ENCODE assay signal across 9 mouse cellular contexts in genomic region chr10:127353909-127354895, GRCm38 (mm10). TPM values are rescaled to one million over a fixed set of nuclear protein-coding genes. Genes with fewer than 3 reads are reported as not detected.
DNase-seq lines count a peak whose midpoint lies in the region; ATAC-seq and TF ChIP-seq lines count a peak whose summit lies in the region.
"Had no signal": no experiment of that assay in that cellular context is flagged by ENCODE, and none has a peak within 500 bp of the region (broad histone marks: within the 10 kb centered on the region; RNA-seq: fewer than 3 reads in every experiment).

Inhbe (minus strand) TSS chr10:127354411.

- peak; percentile 75 for ATAC-seq in forebrain, postnatal 0 days
- ATAC-seq in forebrain, embryonic 15.5 days (replicated peaks) = no peak
- no peak for ATAC-seq in midbrain, postnatal 0 days (ENCODE audit: low FRiP score)
- no peak for ATAC-seq in midbrain, embryonic 16.5 days
- peak; percentile 50 to 67 for ATAC-seq in hematopoietic stem cell, adult 5-6 weeks (replicated peaks in 1 of 2; ENCODE audit: insufficient read depth in 1 of 2, low FRiP score in 2 of 2, low TSS enrichment in 1 of 2, low read depth in 1 of 2, poor library complexity in 2 of 2, severe bottlenecking in 2 of 2)
- no peak for ATAC-seq in midbrain, embryonic 13.5 days

- H3K4me2 ChIP-seq in forebrain, postnatal 0 days (ENCODE audit: low read depth) = no peak within 1 kb of the TSS
- no peak within 1 kb of the TSS for H3K4me2 ChIP-seq in forebrain, embryonic 15.5 days (replicated peaks)
- no peak within 1 kb of the TSS for H3K4me2 ChIP-seq in midbrain, postnatal 0 days (ENCODE audit: low read depth, low read length, poor library complexity, severe bottlenecking)
- H3K4me2 ChIP-seq in midbrain, embryonic 16.5 days (ENCODE audit: low read length) = no peak within 1 kb of the TSS
- no peak within 1 kb of the TSS for H3K4me2 ChIP-seq in midbrain, embryonic 13.5 days (replicated peaks)

- peak; percentile 36; the same call in 1 of the 2 replicates for TF ChIP-seq CTCF in forebrain, postnatal 0 days (IDR thresholded peaks at IDR 0.05; ENCODE audit: low read depth)
- TF ChIP-seq CTCF in midbrain, postnatal 0 days (IDR thresholded peaks at IDR 0.05) = peak; percentile 52

- H3K4me3 ChIP-seq in forebrain, postnatal 0 days (ENCODE audit: low read depth, low read length) = no peak within 1 kb of the TSS
- no peak within 1 kb of the TSS for H3K4me3 ChIP-seq in forebrain, embryonic 15.5 days
- no peak within 1 kb of the TSS for H3K4me3 ChIP-seq in midbrain, postnatal 0 days (ENCODE audit: low read depth, low read length)
- H3K4me3 ChIP-seq in midbrain, embryonic 16.5 days (ENCODE audit: low read depth, low read length) = no peak within 1 kb of the TSS
- no peak within 1 kb of the TSS for H3K4me3 ChIP-seq in midbrain, embryonic 13.5 days (replicated peaks)
- H3K4me3 ChIP-seq: erythroblast, embryonic 14.5 days had no signal

- H3K27me3 ChIP-seq in forebrain, postnatal 0 days (ENCODE audit: insufficient read depth, low read length) = 0 out of 2 replicates have a peak, but pooled peaks cover under 1% of the 10 kb centered on the region
- H3K27me3 ChIP-seq in forebrain, embryonic 15.5 days = no peaks in the 10 kb centered on the region
- H3K27me3 ChIP-seq in midbrain, postnatal 0 days (ENCODE audit: insufficient read depth, low read length) = no peaks in the 10 kb centered on the region
- no peaks in the 10 kb centered on the region for H3K27me3 ChIP-seq in midbrain, embryonic 16.5 days (ENCODE audit: control insufficient read depth, insufficient read depth, low read depth, low read length)
- H3K27me3 ChIP-seq in midbrain, embryonic 13.5 days = peaks cover 8% of the 10 kb centered on the region

- no peaks in the 10 kb centered on the region for H3K9me3 ChIP-seq in forebrain, postnatal 0 days (ENCODE audit: low read length)
- no peaks in the 10 kb centered on the region for H3K9me3 ChIP-seq in forebrain, embryonic 15.5 days
- H3K9me3 ChIP-seq in midbrain, postnatal 0 days (ENCODE audit: low read length) = no peaks in the 10 kb centered on the region
- H3K9me3 ChIP-seq in midbrain, embryonic 16.5 days (replicated peaks; ENCODE audit: control insufficient read depth, low read length, poor library complexity, severe bottlenecking) = no peaks in the 10 kb centered on the region
- H3K9me3 ChIP-seq in midbrain, embryonic 13.5 days = no peaks in the 10 kb centered on the region

- 83% methylated on average over 18 of the region's 18 CpGs for WGBS in forebrain, postnatal 0 days
- 87% methylated on average over 18 of the region's 18 CpGs for WGBS in forebrain, embryonic 15.5 days
- WGBS in midbrain, postnatal 0 days = 89% methylated on average over 18 of the region's 18 CpGs
- 88% methylated on average over 18 of the region's 18 CpGs for WGBS in midbrain, embryonic 16.5 days
- WGBS in midbrain, embryonic 13.5 days = 86% methylated on average over 18 of the region's 18 CpGs

- no peak within 1 kb of the TSS for H3K9ac ChIP-seq in forebrain, postnatal 0 days
- no peak within 1 kb of the TSS for H3K9ac ChIP-seq in forebrain, embryonic 15.5 days (replicated peaks)
- H3K9ac ChIP-seq in midbrain, postnatal 0 days (replicated peaks; ENCODE audit: low read length, poor library complexity, severe bottlenecking) = no peak within 1 kb of the TSS
- no peak within 1 kb of the TSS for H3K9ac ChIP-seq in midbrain, embryonic 16.5 days (ENCODE audit: low read depth, low read length)
- no peak within 1 kb of the TSS for H3K9ac ChIP-seq in midbrain, embryonic 13.5 days (replicated peaks)

- peak within 1 kb of the TSS; percentile 45; the same call in 1 of the 2 replicates for H3K27ac ChIP-seq in forebrain, postnatal 0 days (ENCODE audit: low read depth, low read length)
- H3K27ac ChIP-seq in forebrain, embryonic 15.5 days (replicated peaks) = no peak within 1 kb of the TSS
- no peak within 1 kb of the TSS for H3K27ac ChIP-seq in midbrain, postnatal 0 days (ENCODE audit: low read depth, low read length)
- H3K27ac ChIP-seq in midbrain, embryonic 16.5 days (ENCODE audit: low read length) = no peak within 1 kb of the TSS
- no peak within 1 kb of the TSS for H3K27ac ChIP-seq in midbrain, embryonic 13.5 days

- H3K36me3 ChIP-seq in forebrain, postnatal 0 days (ENCODE audit: insufficient read depth) = no peaks in the 10 kb centered on the region
- H3K36me3 ChIP-seq in forebrain, embryonic 15.5 days = no peaks in the 10 kb centered on the region
- H3K36me3 ChIP-seq in midbrain, postnatal 0 days (ENCODE audit: insufficient read depth, low read length) = no peaks in the 10 kb centered on the region
- no peaks in the 10 kb centered on the region for H3K36me3 ChIP-seq in midbrain, embryonic 16.5 days (ENCODE audit: control insufficient read depth, insufficient read depth, low read length)
- H3K36me3 ChIP-seq in midbrain, embryonic 13.5 days = no peaks in the 10 kb centered on the region

- H3K4me1 ChIP-seq in forebrain, postnatal 0 days (ENCODE audit: insufficient read depth) = no peaks in the 10 kb centered on the region
- H3K4me1 ChIP-seq in forebrain, embryonic 15.5 days = peaks cover 3% of the 10 kb centered on the region
- peaks cover 4% of the 10 kb centered on the region; the same call in 1 of the 2 replicates for H3K4me1 ChIP-seq in midbrain, postnatal 0 days (ENCODE audit: insufficient read depth, low read length)
- H3K4me1 ChIP-seq in midbrain, embryonic 16.5 days (ENCODE audit: control insufficient read depth, insufficient read depth, low read length) = 0 out of 2 replicates have a peak, but pooled peaks cover 3% of the 10 kb centered on the region
- peaks cover 7% of the 10 kb centered on the region for H3K4me1 ChIP-seq in midbrain, embryonic 13.5 days (replicated peaks)

- peak; percentile 56 for DNase-seq in forebrain, postnatal 0 days
- no peak for DNase-seq in midbrain, postnatal 0 days (ENCODE audit: low spot score)
- DNase-seq in right cerebral cortex, postnatal 25 days = peak; percentile 84
- no peak for DNase-seq in ovary, postnatal 36 days (ENCODE audit: low spot score)

RNA-seq across cellular contexts. Expression of gene Inhbe, which starts in this region (rescaled TPM):
- under 0.01 TPM in 1 of 2 replicates, not detected in the other for total RNA-seq in forebrain, postnatal 0 days (2014; rRNA removed)
- not detected in 2 replicates for polyA plus RNA-seq in forebrain, postnatal 0 days (2015; fragmentation: Nextera tagmentation; extraction: Ambion mirVana)
- polyA plus RNA-seq in forebrain, embryonic 15.5 days (2015; fragmentation: Nextera tagmentation; extraction: Ambion mirVana) = 0.04 TPM in 1 of 2 replicates, not detected in the other
- not detected in 2 replicates for total RNA-seq in midbrain, postnatal 0 days (2014; rRNA removed)
- polyA plus RNA-seq in midbrain, postnatal 0 days (2015; fragmentation: Nextera tagmentation; extraction: Ambion mirVana) = 0.04 TPM in 1 of 2 replicates, not detected in the other
- 0.04 TPM in 2 replicates for polyA plus RNA-seq in midbrain, embryonic 16.5 days (2015; fragmentation: Nextera tagmentation; extraction: Ambion mirVana)
- total RNA-seq in hematopoietic stem cell, adult 5-6 weeks (2017) = 0.13 TPM in 1 of 2 replicates, not detected in the other
- 0.04 TPM in 1 of 2 replicates, not detected in the other for polyA plus RNA-seq in midbrain, embryonic 13.5 days (2015; fragmentation: Nextera tagmentation; extraction: Ambion mirVana)
- polyA plus RNA-seq: erythroblast, embryonic 14.5 days had no signal

Comparison
In these comparisons a context has a peak if more than half of its experiments do, and no peak if none do; other contexts are left out.
1. Peak in DNase-seq, ATAC-seq and H3K27ac ChIP-seq in forebrain, postnatal 0 days; RNA of the gene not detected or under 1 TPM.
2. Peak in ATAC-seq in hematopoietic stem cell, adult 5-6 weeks; RNA of the gene not detected or under 1 TPM.